Mouse (Mus musculus) embryonic stem cell, embryonic (primary cell): ENCODE results near the gene Gna11.

ENCODE experiments used
- CTCF ChIA-PET, 4 experiments: fragments of 300-600 bp in 2 of 4; fragments of 350-600 bp in 2 of 4; sonication (Branson Sonifier 250); formaldehyde crosslinking; loops; one replicate each; lab custom pipeline; 2022; ENCODE audit warnings: inconsistent platforms in 2 of 4; lab: Charles Lee
- POLR2A ChIA-PET, 4 experiments: fragments of 300-600 bp in 2 of 4; fragments of 350-600 bp in 2 of 4; sonication (Branson Sonifier 250); formaldehyde crosslinking; loops; one replicate each; lab custom pipeline; 2022; ENCODE audit warnings: antibody characterized with exemption in 4 of 4, inconsistent platforms in 1 of 4; lab: Charles Lee

The Gna11 gene

DNA sequence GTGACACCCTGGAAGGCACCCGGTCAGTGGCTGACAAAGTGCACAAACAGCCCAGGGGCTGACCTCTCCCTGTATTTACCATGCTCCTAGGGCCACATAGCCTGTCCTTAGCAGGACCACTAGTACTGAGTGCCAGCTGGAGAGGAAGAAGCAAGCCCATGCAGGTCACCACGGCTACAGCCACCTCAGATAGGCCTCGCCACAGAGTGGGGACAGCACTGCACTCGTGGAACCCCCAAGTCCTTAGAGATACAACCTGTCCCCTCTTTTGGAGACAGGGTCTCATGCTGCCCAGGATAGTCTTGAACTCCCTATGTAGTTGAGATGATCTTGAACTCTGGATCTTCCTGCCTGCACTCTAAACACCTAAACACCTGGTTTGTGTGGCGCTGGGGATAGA, 3.6 kb downstream of the Gna11 start:
- ChIA-PET POLR2A (interaction anchor here in 2 of 4 experiments (0.6 to 4.9 kb wide), 3 partner anchors 11 to 146 kb away, joined by 3 to 20 read pairs (median 4); no protein-coding TSS in a partner anchor), CTCF (interaction anchor here in 1 of 4 experiments (1.2 to 12.9 kb wide), 2 partner anchors 11 to 23 kb away, joined by 3 to 175 read pairs; no protein-coding TSS in a partner anchor)

DNA sequence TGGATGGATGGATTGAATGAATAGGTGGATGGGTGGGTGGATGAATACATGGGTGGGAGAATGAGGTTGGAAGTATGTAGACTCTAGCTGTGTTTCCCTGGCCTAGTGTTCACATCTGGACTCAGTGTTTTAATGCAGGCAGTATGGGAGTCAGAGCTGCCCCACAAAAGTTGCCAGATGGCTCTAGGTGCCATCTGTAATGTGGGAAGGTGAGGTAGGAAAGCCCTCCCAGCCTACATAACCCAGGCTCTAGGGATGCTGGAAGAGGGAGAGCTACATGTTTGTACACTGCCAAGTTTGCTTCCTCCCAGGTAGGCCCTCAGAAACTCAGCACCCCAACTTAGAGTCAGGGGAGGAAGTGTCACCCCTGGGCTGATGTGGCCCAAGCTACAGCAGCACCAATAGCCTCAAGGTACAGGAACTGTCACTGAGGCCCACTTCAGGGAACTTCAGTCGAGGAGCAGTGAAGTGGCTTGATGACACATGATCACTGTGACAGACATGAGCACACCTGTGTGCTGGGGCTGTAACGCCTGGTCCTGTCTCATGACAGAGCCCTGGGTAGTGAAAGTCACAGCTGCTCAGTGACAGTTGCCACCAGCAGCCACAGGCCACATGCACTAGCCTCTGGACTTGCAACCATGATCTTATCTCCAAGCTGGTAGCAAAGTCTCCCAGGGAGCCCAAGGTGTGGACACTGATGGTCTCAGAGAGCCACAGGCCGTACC, 6.5 kb downstream of the Gna11 start:
- ChIA-PET CTCF (interaction anchor here (0.7 to 12.9 kb wide), 10 partner anchors 11 to 246 kb away, joined by 3 to 175 read pairs (median 4); partner anchors contain the start of genes Celf5 (in 1 of the 4) and Pip5k1c (in 1 of the 4)), POLR2A (interaction anchor here in 2 of 4 experiments (0.6 to 4.9 kb wide), 5 partner anchors 14 to 607 kb away, joined by 3 to 20 read pairs (median 5); no protein-coding TSS in a partner anchor)

DNA sequence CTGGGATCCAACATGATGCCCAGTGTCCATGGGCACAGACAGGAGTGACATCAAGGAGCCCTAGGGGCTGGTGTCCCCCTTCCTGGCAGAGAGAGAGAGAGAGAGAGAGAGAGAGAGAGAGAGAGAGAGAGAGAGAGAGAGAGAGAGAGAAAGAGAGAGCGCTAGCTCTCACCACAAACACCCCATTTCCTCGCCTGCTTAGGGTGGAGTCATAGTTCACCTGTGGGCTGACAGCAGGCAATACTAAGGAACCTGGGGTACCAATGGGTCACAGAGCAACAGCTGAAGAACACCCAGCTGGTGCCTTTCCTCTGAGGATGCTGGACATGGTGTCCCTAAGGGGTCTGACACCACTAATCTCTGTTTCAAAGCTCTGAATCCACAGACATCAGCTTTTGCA, 7.6 kb downstream of the Gna11 start:
- ChIA-PET POLR2A (interaction anchor here in 3 of 4 experiments (0.6 to 3.3 kb wide), 7 partner anchors 13 to 715 kb away, joined by 3 to 16 read pairs (median 4); partner anchors contain the start of genes Ankrd24 (in 1 of the 3), Ncln (in 1 of the 3) and Sirt6 (in 1 of the 3)), CTCF (interaction anchor here (0.6 to 12.9 kb wide), 12 partner anchors 13 to 294 kb away, joined by 3 to 175 read pairs (median 5); partner anchors contain the start of genes Aes (in 1 of the 4) and Pip5k1c (in 1 of the 4))

DNA sequence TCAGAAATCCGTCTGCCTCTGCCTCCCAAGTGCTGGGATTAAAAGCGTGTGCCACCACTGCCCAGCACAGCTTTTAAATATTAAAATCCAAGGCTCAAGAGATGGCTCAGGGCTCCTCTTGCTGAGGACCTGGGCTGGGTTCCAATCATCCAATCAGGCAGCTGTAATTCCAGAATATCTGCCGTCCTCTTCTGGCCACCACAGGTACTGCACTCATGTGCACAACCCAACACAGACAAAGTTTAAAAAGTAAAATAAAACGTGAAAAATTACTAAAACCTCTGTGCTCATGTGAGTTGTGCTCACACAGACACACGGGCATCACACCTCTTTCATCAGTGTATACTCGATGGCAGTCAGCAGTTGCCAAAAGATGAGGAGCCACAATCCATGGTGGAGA, 8.3 kb downstream of the Gna11 start:
- CTCF ChIA-PET = interaction anchor here (0.6 to 12.9 kb wide), 38 partner anchors 10 to 1682 kb away, joined by 3 to 175 read pairs (median 4); partner anchors contain the start of genes Fzr1 (in 2 of the 4), Pip5k1c (in 2 of the 4), Aes (in 1 of the 4) and Ptbp1 (in 1 of the 4)
- POLR2A ChIA-PET = interaction anchor here in 3 of 4 experiments (0.5 to 3.3 kb wide), 24 partner anchors 9 to 714 kb away, joined by 3 to 16 read pairs (median 4); partner anchors contain the start of genes Ncln (in 2 of the 3), Ankrd24 (in 1 of the 3), Gna11 (in 1 of the 3) and Sirt6 (in 1 of the 3)

DNA sequence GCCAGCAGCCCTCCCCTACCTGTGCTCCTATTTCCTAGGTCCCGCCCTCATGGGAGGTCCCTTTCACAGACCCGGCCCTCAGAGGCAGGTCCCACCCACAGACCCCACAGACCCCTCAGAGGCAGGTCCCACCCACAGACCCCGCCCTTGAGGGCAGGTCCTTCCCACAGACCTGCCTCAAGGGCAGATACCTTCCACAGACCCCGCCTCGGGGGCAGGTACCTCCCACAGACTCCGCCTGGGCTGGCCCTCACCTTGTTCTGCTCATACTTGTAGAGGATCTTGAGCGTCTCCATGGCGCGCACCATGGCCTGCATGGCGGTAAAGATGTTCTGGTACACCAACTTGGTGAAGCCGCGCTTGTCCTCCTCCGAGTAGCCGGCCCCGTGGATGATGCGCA, 10.2 kb downstream of the Gna11 start:
- ChIA-PET POLR2A (interaction anchor here in 3 of 4 experiments (0.9 to 3.3 kb wide), 7 partner anchors 20 to 243 kb away, joined by 3 to 16 read pairs (median 4); partner anchors contain the start of genes Cactin (in 1 of the 3) and Pip5k1c (in 1 of the 3)), CTCF (interaction anchor here in 2 of 4 experiments (0.6 to 12.9 kb wide), 9 partner anchors 17 to 242 kb away, joined by 3 to 175 read pairs (median 4); partner anchors contain the start of genes Ncln (in 1 of the 2) and Pip5k1c (in 1 of the 2))

DNA sequence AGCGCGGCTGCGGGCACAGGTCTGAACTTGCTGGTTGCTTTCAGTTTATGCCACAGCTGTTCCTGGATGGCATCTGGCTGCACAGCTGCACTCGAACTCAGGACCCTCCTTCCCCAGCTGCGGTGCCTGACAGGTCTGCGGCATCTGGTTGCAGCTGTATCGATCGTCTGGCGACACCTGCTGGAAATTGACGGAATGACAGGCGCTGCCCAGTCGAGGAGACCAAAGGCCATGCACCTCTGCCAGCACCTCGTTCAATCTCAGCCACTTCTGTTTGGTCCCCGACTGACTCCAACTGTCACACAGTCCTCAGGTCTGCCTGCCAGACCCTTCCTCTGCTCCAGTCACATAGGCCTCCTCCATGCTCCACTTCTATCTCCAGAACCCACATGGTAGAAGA, 18.2 kb downstream of the Gna11 start:
- ChIA-PET CTCF (interaction anchor here (0.6 to 7.1 kb wide), 30 partner anchors 8 to 328 kb away, joined by 3 to 43 read pairs (median 4); partner anchors contain the start of gene Pip5k1c (in 1 of the 4)), POLR2A (interaction anchor here in 2 of 4 experiments (1.0 to 5.9 kb wide), 6 partner anchors 18 to 178 kb away, joined by 3 to 48 read pairs (median 8); no protein-coding TSS in a partner anchor)

DNA sequence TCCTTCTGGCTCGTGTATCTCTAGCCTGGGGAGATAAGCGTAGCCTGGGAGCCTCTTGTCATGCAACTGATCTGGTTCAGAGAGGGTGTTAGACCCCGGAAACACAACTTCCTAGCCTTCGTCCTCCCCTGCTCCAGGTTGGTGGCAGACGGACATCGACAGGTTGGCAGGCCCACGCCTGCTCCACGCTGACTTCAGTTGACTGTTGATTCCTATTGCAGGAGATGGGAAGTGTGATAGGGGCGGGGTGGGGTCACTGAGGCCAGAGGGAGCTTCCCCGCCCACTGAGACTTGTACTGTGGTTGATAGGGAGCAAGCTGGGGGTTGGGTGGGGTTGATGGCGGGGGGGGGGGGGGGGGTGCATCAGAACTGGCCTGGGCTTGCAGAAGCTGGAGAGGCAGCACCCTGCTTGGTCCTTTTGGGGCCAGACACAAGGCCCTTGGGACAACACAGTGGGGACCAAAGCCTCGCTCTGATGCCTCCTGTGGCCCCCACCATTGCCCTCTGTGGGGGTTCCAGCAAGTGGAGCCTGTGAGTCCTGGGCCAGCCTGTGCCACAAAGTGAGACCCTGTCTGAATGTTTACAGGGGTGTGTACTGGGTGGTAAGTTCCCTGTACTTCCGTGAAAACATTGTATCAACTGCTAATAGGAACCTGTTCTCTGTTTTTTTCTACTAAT, 19.8 kb downstream of the Gna11 start:
- POLR2A ChIA-PET = interaction anchor here in 3 of 4 experiments (0.9 to 5.9 kb wide), 8 partner anchors 17 to 123 kb away, joined by 3 to 48 read pairs (median 5); partner anchors contain the start of gene S1pr4 (in 1 of the 3)
- CTCF ChIA-PET = interaction anchor here (0.5 to 7.1 kb wide), 23 partner anchors 10 to 350 kb away, joined by 3 to 43 read pairs (median 4); partner anchors contain the start of gene Celf5 (in 1 of the 4)

DNA sequence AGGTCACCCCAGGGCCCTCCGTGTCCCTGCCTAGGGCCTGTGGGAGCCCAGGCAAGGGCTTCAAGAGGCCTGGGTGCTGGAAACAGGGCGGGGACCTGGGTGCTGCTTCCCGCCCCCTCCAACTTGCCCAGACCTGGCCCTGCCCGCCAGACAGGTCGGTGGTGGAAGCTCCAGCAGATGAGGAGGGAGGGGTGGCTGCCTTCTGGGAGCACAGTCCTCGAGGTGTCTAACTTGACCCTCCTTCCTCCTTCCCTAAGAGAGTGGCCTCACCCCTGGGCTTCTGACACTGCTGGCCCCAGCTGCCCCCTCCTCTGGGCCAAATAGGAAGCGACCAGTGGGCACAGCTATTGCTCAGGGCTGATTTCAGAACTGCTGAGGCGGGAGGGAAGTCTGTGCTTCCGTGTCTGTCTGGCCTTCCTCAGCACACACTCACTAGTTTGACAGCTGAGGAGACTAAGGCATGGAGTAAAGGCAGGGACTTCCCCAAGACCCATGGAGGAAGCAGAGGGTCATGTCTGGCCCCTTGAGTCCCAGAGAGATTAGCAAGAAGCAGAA, 20.9 kb downstream of the Gna11 start, which contains the start of gene Gna15:
TSS of gene Gna15 (minus strand) at position 175 of the 555 bp plus-strand sequence.
- ChIA-PET CTCF (interaction anchor here in 3 of 4 experiments (0.6 to 7.1 kb wide), 10 partner anchors 9 to 332 kb away, joined by 3 to 43 read pairs (median 5); partner anchors contain the start of gene Pip5k1c (in 1 of the 3)), POLR2A (interaction anchor here in 3 of 4 experiments (0.5 to 5.9 kb wide), 10 partner anchors 16 to 106 kb away, joined by 3 to 48 read pairs (median 4); partner anchors contain the start of genes Celf5 (in 1 of the 3), Ncln (in 1 of the 3) and S1pr4 (in 1 of the 3))

DNA sequence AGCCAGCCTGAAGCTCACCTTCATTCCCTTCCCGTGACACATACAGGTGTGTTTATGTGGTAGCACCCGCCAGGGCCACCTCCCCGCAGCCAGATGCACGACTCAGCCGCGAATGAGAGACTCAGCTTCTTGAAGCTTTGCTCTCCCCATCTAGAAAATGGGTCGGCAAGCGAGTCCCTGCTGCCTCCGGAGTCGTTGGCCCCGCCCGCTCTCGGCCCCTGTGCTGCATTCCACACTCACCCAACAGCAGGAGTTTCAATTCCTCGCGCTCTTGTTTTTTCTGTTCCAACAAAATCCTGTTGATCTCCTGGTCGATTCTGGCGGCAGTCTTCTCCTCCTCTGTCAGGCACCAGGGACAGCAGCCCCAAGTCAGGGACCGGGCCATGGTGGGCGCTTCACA, 21.4 kb downstream of the Gna11 start:
- CTCF ChIA-PET = interaction anchor here (0.6 to 7.1 kb wide), 12 partner anchors 13 to 331 kb away, joined by 3 to 43 read pairs (median 4); partner anchors contain the start of genes Celf5 (in 1 of the 4) and Pip5k1c (in 1 of the 4)

DNA sequence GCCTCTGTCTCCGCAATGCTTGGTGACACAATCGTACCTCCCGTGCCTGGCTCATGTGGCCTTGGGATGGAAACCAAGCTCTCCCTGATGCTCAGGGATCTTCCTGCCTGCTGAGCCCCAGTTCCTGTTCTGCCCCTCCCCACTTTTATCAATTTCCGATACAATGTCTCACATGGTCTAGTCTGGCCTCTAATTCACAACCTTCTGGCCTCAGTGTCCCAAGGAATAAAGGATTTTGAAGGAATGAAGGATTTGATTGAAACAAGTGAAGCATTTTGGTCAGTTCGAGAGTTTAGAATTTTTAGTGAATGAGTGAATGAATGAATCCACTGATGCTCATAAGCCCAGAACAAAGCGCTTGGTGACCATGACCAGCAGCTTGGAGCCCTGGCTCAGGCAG, 21.8 kb downstream of the Gna11 start:
- POLR2A ChIA-PET = interaction anchor here in 3 of 4 experiments (0.7 to 5.9 kb wide), 9 partner anchors 15 to 342 kb away, joined by 3 to 48 read pairs (median 3); partner anchors contain the start of gene Ncln (in 1 of the 3)
- CTCF ChIA-PET = interaction anchor here (0.7 to 7.1 kb wide), 10 partner anchors 13 to 302 kb away, joined by 3 to 43 read pairs (median 4); partner anchors contain the start of genes Celf5 (in 1 of the 4) and Pip5k1c (in 1 of the 4)

More for the DNA sequence above, 21.4 kb downstream of the Gna11 start:
- POLR2A ChIA-PET = interaction anchor here in 2 of 4 experiments (0.5 to 5.9 kb wide), 8 partner anchors 15 to 342 kb away, joined by 3 to 48 read pairs (median 5); partner anchors contain the start of gene Ncln (in 1 of the 2)

DNA sequence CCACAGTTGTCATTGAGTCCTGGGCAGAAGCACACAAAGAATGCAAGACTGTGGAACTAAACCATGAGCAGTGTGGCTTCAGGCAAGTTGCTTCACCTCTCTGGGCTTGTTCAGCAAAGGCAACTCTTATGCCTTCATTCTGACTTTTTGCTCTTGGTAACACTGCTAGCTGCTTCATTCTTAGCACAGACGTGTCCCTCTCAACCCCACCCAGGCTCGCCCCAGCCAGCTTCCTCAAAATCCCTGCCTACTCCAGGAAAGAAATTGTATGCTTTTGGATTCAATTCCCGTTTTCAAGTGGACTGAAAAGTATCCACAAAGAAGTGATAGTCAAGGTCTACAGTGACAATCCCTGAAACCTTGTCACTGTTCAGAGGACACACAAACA, 25.0 kb downstream of the Gna11 start:
- CTCF ChIA-PET = interaction anchor here (0.6 to 2.1 kb wide), 5 partner anchors 17 to 731 kb away, joined by 3 to 10 read pairs (median 7); no protein-coding TSS in a partner anchor
- POLR2A ChIA-PET = interaction anchor here in 2 of 4 experiments (1.3 to 1.7 kb wide), 3 partner anchors 12 to 31 kb away, joined by 4 to 6 read pairs (median 5); no protein-coding TSS in a partner anchor

DNA sequence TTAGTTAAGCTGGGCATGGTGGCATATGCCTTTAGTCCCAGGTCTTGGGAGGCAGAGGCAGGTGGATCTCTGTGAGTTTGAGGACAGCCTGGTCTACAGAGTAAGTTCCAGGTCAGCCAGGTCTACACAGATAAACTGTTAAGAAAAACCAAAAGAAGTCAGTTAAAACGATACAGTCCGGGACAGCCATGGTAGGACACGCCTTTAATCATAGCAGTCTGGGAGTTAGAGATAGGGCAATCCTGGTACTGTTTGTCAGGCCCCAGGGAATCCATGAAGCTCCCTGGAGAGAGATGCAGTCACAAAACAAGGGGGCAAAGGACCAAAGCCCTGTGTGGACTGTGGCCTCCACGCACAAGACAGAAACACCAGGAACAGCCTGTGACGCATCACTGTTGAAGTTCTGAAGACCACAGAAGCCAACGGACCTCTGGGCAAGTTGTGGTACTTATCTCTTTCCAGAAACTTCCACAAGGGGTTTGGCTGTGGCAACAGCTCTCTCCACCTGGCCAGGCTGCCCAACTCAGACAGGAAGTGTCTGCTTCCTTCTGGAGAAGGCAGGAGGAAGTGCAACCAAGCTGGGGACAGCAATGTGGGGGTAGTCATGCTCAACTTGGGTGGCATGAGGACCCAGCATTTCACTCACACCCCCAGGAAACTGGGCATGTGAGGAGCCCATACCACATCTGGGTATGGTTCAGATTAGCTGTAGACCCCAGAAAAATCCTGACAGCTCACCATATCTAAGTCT, 25.6 kb downstream of the Gna11 start:
- CTCF ChIA-PET = interaction anchor here (0.6 to 2.1 kb wide), 17 partner anchors 7 to 732 kb away, joined by 3 to 10 read pairs (median 4); partner anchors contain the start of genes Fzr1 (in 1 of the 4) and Ncln (in 1 of the 4)
- POLR2A ChIA-PET = interaction anchor here in 3 of 4 experiments (0.6 to 1.7 kb wide), 8 partner anchors 10 to 41 kb away, joined by 3 to 7 read pairs (median 4); partner anchors contain the start of gene Ncln (in 1 of the 3)

DNA sequence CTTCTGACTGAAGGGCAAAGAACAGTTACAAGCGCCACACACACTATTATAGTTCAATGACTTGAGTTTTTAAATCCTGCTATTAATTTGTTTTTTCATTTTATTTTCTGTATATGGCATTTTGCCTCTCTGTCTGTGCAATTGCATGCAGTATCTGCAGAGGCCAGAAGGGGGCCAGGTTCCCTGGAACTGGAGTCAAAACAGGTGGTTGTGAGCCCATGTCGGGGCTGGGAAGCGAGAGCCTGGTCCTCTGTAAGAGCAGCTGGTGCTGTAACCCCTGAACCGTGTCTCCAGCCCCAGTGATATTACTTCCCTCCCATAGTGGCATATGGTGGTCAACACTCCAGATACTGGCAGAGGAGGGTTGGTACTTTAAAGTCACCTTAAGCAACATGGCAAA, 26.4 kb downstream of the Gna11 start:
- POLR2A ChIA-PET = interaction anchor here in 3 of 4 experiments (0.6 to 1.7 kb wide), 8 partner anchors 9 to 42 kb away, joined by 3 to 7 read pairs (median 4); partner anchors contain the start of gene Ncln (in 1 of the 3)

DNA sequence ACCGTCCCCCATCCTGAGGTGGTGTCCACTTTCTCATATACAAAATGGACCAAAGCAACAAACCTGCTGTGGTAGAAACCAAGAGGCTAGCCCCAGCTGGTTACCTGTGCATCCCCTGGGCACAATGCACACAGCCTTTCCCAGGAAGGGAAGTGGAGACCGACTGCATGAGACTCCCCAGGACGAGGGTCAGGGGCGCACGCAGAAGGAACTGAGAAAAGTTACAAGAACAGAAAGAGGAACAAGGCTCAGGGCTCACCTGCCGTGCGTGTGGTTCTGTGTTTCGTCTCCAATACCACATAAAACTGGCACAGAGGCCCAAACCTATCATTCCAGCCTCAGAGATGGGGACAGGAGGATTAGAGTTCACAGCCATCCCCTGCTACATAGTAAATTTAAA, 27.8 kb downstream of the Gna11 start:
- CTCF ChIA-PET = interaction anchor here in 2 of 4 experiments (0.8 to 1.4 kb wide), 3 partner anchors 9 to 15 kb away, joined by 3 to 4 read pairs (median 3); no protein-coding TSS in a partner anchor
- POLR2A ChIA-PET = interaction anchor here in 2 of 4 experiments (1.6 to 2.7 kb wide), 2 partner anchors 9 to 10 kb away, joined by 7 to 8 read pairs; no protein-coding TSS in a partner anchor

More for the DNA sequence above, 26.4 kb downstream of the Gna11 start:
- CTCF ChIA-PET = interaction anchor here (0.5 to 2.1 kb wide), 17 partner anchors 8 to 497 kb away, joined by 3 to 10 read pairs (median 4); partner anchors contain the start of genes Fzr1 (in 1 of the 4) and Ncln (in 1 of the 4)

DNA sequence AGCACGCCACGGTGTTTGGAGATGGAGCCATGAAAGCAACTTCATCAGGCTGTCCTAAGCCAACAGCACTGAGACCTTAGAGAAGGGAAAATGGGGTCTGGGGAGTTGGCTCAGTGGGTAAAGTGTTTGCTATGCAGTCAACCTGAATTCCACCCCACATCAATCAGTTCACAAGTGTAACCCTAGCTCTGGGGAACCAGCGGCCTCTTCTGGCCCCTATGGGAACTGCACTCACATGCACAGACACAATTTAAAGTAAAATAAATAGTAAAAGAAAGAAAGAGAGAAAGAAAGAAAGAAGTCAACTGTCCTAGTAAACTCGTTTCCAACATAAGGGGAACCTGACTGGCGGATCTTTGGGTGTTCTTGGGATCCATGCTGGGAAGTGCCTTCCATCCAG, 31.2 kb downstream of the Gna11 start:
- POLR2A ChIA-PET = interaction anchor here in 2 of 4 experiments (1.3 to 2.3 kb wide), 2 partner anchors 11 kb away, joined by 4 to 6 read pairs; no protein-coding TSS in a partner anchor
- CTCF ChIA-PET = interaction anchor here in 2 of 4 experiments (0.8 to 1.8 kb wide), 7 partner anchors 11 to 38 kb away, joined by 3 to 6 read pairs (median 3); partner anchors contain the start of genes Celf5 (in 1 of the 2) and Ncln (in 1 of the 2)
